25 mouse cellular contexts compared by ENCODE assay signal in the genomic region with DNA sequence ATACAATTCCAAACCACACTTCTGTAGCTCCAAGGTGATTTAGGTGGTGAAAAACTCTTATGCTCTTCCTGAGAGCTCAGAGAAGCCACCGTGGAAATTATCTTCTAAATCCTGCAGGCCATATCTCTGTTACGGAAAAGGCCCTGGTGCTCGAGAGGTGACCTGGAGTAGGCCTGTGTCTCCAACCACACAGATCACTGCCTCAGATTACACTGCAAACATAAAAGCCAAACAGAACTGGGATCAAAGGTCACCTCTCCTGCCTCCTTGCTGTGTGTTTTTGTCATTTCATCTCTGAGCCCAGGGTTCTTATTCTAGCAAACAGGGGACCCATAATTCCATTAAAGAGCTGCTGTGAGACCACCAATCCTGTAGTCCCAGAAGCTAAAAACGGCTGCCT. TPM values are rescaled to one million over a fixed set of nuclear protein-coding genes. Genes with fewer than 3 reads are reported as not detected.
A peak's percentile ranks its signal among the peaks of the same experiment; 100 is the strongest.
DNase-seq lines count a peak whose midpoint lies in the region; ATAC-seq and TF ChIP-seq lines count a peak whose summit lies in the region.
"Had no signal": no experiment of that assay in that cellular context is flagged by ENCODE, and none has a peak within 500 bp of the region (broad histone marks: within the 10 kb centered on the region; RNA-seq: fewer than 3 reads in every experiment).

No protein-coding gene starts in this region.

- no peaks in the 10 kb centered on the region for H3K27me3 ChIP-seq in kidney, adult 2 months (replicated peaks; ENCODE audit: control insufficient read depth, insufficient read depth, low read length)
- no peaks in the 10 kb centered on the region for H3K27me3 ChIP-seq in midbrain, embryonic 15.5 days (replicated peaks)
- H3K27me3 ChIP-seq in midbrain, embryonic 14.5 days (ENCODE audit: control insufficient read depth, insufficient read depth, low read length): no peaks in the 10 kb centered on the region
- H3K27me3 ChIP-seq in liver, embryonic 15.5 days: no peaks in the 10 kb centered on the region
- H3K27me3 ChIP-seq: embryonic facial prominence, embryonic 15.5 days; heart, embryonic 13.5 days; hindbrain, embryonic 12.5 days; kidney, embryonic 15.5 days had no signal

- no peaks in the 10 kb centered on the region for H3K9me3 ChIP-seq in midbrain, embryonic 15.5 days
- H3K9me3 ChIP-seq in midbrain, embryonic 14.5 days (ENCODE audit: control insufficient read depth, low read length): no peaks in the 10 kb centered on the region
- no peaks in the 10 kb centered on the region for H3K9me3 ChIP-seq in liver, embryonic 15.5 days (replicated peaks)
- H3K9me3 ChIP-seq: embryonic facial prominence, embryonic 15.5 days; heart, embryonic 13.5 days; hindbrain, embryonic 12.5 days; kidney, embryonic 15.5 days had no signal

- H3K27ac ChIP-seq in kidney, adult 2 months (ENCODE audit: insufficient read depth, low read depth, low read length): no peak overlapping the region
- 0 out of 2 replicates have a peak overlapping the region, but pooled peaks have one; percentile 0 for H3K27ac ChIP-seq in midbrain, embryonic 15.5 days
- H3K27ac ChIP-seq in midbrain, embryonic 14.5 days (replicated peaks; ENCODE audit: low read depth, low read length): no peak overlapping the region
- H3K27ac ChIP-seq in liver, embryonic 15.5 days (replicated peaks): 0 out of 2 replicates have a peak overlapping the region, but pooled peaks have one; percentile 7
- H3K27ac ChIP-seq: embryonic facial prominence, embryonic 15.5 days; heart, adult 2 months; heart, embryonic 13.5 days; hindbrain, embryonic 12.5 days; kidney, embryonic 15.5 days had no signal

- no peaks in the 10 kb centered on the region; the same call in 1 of the 2 replicates for H3K36me3 ChIP-seq in kidney, adult 2 months (ENCODE audit: control insufficient read depth, insufficient read depth, low read length)
- H3K36me3 ChIP-seq in midbrain, embryonic 15.5 days (replicated peaks): no peaks in the 10 kb centered on the region
- H3K36me3 ChIP-seq in midbrain, embryonic 14.5 days (ENCODE audit: control insufficient read depth, insufficient read depth, low read length): no peaks in the 10 kb centered on the region
- peaks cover 22% of the 10 kb centered on the region for H3K36me3 ChIP-seq in liver, embryonic 15.5 days (replicated peaks)

- DNase-seq in kidney, adult 2 months: peak; percentile 42
- no peak for DNase-seq in kidney, adult 11 months
- DNase-seq in midbrain, embryonic 14.5 days: no peak
- no peak for DNase-seq in ovary, postnatal 10 days (ENCODE audit: low spot score)
- DNase-seq: adrenal gland, postnatal 10 days; cerebellum, adult 2 months; cerebellum, postnatal 25 days; gastrocnemius, postnatal 10 days; heart, adult 2 months; heart, postnatal 14 days; kidney, postnatal 4 days; layer of hippocampus, adult 9-11 months; lung, postnatal 4 days; right cerebral cortex, postnatal 25 days; spleen, adult 18-20 months; thymus, postnatal 14 days had no signal

- TF ChIP-seq CTCF in kidney, adult 2 months (conservative IDR thresholded peaks at IDR 0.05; ENCODE audit: insufficient read depth, insufficient read length, low read depth, low read length): no peak

- ATAC-seq in midbrain, embryonic 15.5 days (replicated peaks): no peak
- no peak for ATAC-seq in midbrain, embryonic 14.5 days (ENCODE audit: low FRiP score, low TSS enrichment)
- peak; percentile 56; the same call in 1 of the 2 replicates for ATAC-seq in liver, embryonic 15.5 days (ENCODE audit: insufficient read depth)
- no peak for ATAC-seq in cerebellum, adult (ENCODE audit: insufficient number of reproducible peaks, low FRiP score, low TSS enrichment)
- ATAC-seq: activated CD4-positive, CD25-positive, alpha-beta regulatory T cell, adult 4 months; forebrain, embryonic 16.5 days had no signal

- no peak overlapping the region for H3K4me2 ChIP-seq in midbrain, embryonic 15.5 days
- no peak overlapping the region for H3K4me2 ChIP-seq in midbrain, embryonic 14.5 days (ENCODE audit: low read length)
- H3K4me2 ChIP-seq in liver, embryonic 15.5 days: no peak overlapping the region; the same call in 1 of the 2 replicates
- H3K4me2 ChIP-seq: embryonic facial prominence, embryonic 15.5 days; heart, embryonic 13.5 days; hindbrain, embryonic 12.5 days; kidney, embryonic 15.5 days had no signal

- peaks cover 4% of the 10 kb centered on the region; the same call in 1 of the 2 replicates for H3K4me1 ChIP-seq in kidney, adult 2 months (ENCODE audit: control insufficient read depth, insufficient read depth, low read length)
- H3K4me1 ChIP-seq in midbrain, embryonic 15.5 days: peaks cover 5% of the 10 kb centered on the region; the same call in 1 of the 2 replicates
- peaks cover 7% of the 10 kb centered on the region for H3K4me1 ChIP-seq in midbrain, embryonic 14.5 days (ENCODE audit: control insufficient read depth, insufficient read depth, low read length)
- 0 out of 2 replicates have a peak, but pooled peaks cover 5% of the 10 kb centered on the region for H3K4me1 ChIP-seq in liver, embryonic 15.5 days (replicated peaks)
- H3K4me1 ChIP-seq: embryonic facial prominence, embryonic 15.5 days; heart, embryonic 13.5 days had no signal

- 53% methylated on average over 4 of the region's 4 CpGs for WGBS in kidney, adult 2 months
- 34% methylated on average over 4 of the region's 4 CpGs for WGBS in midbrain, embryonic 15.5 days
- WGBS in midbrain, embryonic 14.5 days: 24% methylated on average over 4 of the region's 4 CpGs
- 44% methylated on average over 4 of the region's 4 CpGs for WGBS in liver, embryonic 15.5 days (ENCODE audit: insufficient replicate concordance)

- no peak overlapping the region for H3K4me3 ChIP-seq in kidney, adult 2 months (ENCODE audit: insufficient read depth, low read depth, low read length)
- no peak overlapping the region for H3K4me3 ChIP-seq in midbrain, embryonic 15.5 days
- H3K4me3 ChIP-seq in midbrain, embryonic 14.5 days (replicated peaks; ENCODE audit: low read depth, low read length): no peak overlapping the region
- no peak overlapping the region for H3K4me3 ChIP-seq in liver, embryonic 15.5 days (replicated peaks)
- H3K4me3 ChIP-seq: embryonic facial prominence, embryonic 15.5 days; heart, adult 2 months; heart, embryonic 13.5 days; hindbrain, embryonic 12.5 days; kidney, embryonic 15.5 days had no signal

- no peak for TF ChIP-seq POLR2A in kidney, adult 2 months (IDR thresholded peaks at IDR 0.05; ENCODE audit: low read depth, low read length)

- no peak overlapping the region for H3K9ac ChIP-seq in midbrain, embryonic 15.5 days
- H3K9ac ChIP-seq in midbrain, embryonic 14.5 days (replicated peaks; ENCODE audit: low read length): no peak overlapping the region
- no peak overlapping the region for H3K9ac ChIP-seq in liver, embryonic 15.5 days
- H3K9ac ChIP-seq: embryonic facial prominence, embryonic 15.5 days; heart, embryonic 13.5 days; hindbrain, embryonic 12.5 days; kidney, embryonic 15.5 days had no signal

RNA-seq across cellular contexts. Expression of a gene that starts 48.9 kb away (rescaled TPM):
- 3.5 and 4.0 TPM in 2 replicates for polyA plus RNA-seq in kidney, adult 2 months (2012; rRNA removed)
- 8.0 and 8.7 TPM in 2 replicates for polyA plus RNA-seq in midbrain, embryonic 15.5 days (2015; fragmentation: Nextera tagmentation; extraction: Ambion mirVana)
- polyA plus RNA-seq in midbrain, embryonic 14.5 days (2014; fragmentation: Nextera tagmentation; extraction: Ambion mirVana): 9.9 and 14.8 TPM in 2 replicates
- 5.8 and 6.5 TPM in 2 replicates for polyA plus RNA-seq in liver, embryonic 15.5 days (2015; fragmentation: Nextera tagmentation; extraction: Ambion mirVana)

Comparison
In these comparisons a context has a peak if more than half of its experiments do, and no peak if none do; other contexts are left out.
1. H3K27ac ChIP-seq: peak in midbrain, embryonic 15.5 days (single experiment) and liver, embryonic 15.5 days (single experiment); none in kidney, adult 2 months (single experiment) and midbrain, embryonic 14.5 days (single experiment).